Mouse (Mus musculus): ENCODE results near the gene B630019K06Rik. TPM values are rescaled to one million over a fixed set of nuclear protein-coding genes. Genes with fewer than 3 reads are reported as not detected.

The B630019K06Rik gene
- polyA plus RNA-seq, 1 experiment from 2014 or later = 6.9 TPM

GRCm38 (mm10) chrX:8901906-8902472 lies 9.8 kb downstream of the B630019K06Rik start:
- Histone ChIP-seq H3K9me3 (ENCODE audit: control insufficient read depth, low read length) (no peaks in the 10 kb centered on the region), H3K9ac (ENCODE audit: low read length) (no peak overlapping the region), H3K4me2 (ENCODE audit: low read depth) (no peak overlapping the region), H3K27me3 (ENCODE audit: control insufficient read depth, insufficient read depth, low read length) (no peaks in the 10 kb centered on the region), H3K4me1 (ENCODE audit: control insufficient read depth, insufficient read depth, low read length) (no peaks in the 10 kb centered on the region), H3K27ac (ENCODE audit: low read depth, low read length) (no peak overlapping the region), H3K4me3 (ENCODE audit: low read depth, low read length) (no peak overlapping the region), H3K36me3 (ENCODE audit: control insufficient read depth, insufficient read depth, low read length) (no peaks in the 10 kb centered on the region)
- ATAC-seq (ENCODE audit: insufficient read depth, low FRiP score, low TSS enrichment) (no peak), DNase-seq (ENCODE audit: low spot score) (no peak)
- 33% methylated on average over 7 of the region's 7 CpGs for WGBS

GRCm38 (mm10) chrX:8921080-8921479 lies 28.9 kb downstream of the B630019K06Rik start:
- Histone ChIP-seq H3K4me1 (ENCODE audit: control insufficient read depth, insufficient read depth, low read length) (no peaks in the 10 kb centered on the region), H3K9me3 (ENCODE audit: control insufficient read depth, low read length) (no peaks in the 10 kb centered on the region), H3K27ac (ENCODE audit: low read depth, low read length) (no peak overlapping the region), H3K4me3 (ENCODE audit: low read depth, low read length) (no peak overlapping the region), H3K27me3 (ENCODE audit: control insufficient read depth, insufficient read depth, low read length) (no peaks in the 10 kb centered on the region), H3K9ac (ENCODE audit: low read length) (no peak overlapping the region), H3K4me2 (ENCODE audit: low read depth) (no peak overlapping the region), H3K36me3 (ENCODE audit: control insufficient read depth, insufficient read depth, low read length) (no peaks in the 10 kb centered on the region)
- WGBS = 81% methylated on average over 4 of the region's 4 CpGs
- DNase-seq (ENCODE audit: low spot score) (no peak), ATAC-seq (ENCODE audit: insufficient read depth, low FRiP score, low TSS enrichment) (no peak)

- H3K36me3 ChIP-seq (ENCODE audit: control insufficient read depth, insufficient read depth, low read length) = no peaks in the 10 kb centered on the region
- no peak overlapping the region for H3K4me3 ChIP-seq (ENCODE audit: low read depth, low read length)
- 54% methylated on average over 9 of the region's 9 CpGs for WGBS
- ATAC-seq (ENCODE audit: insufficient read depth, low FRiP score, low TSS enrichment) = no peak
- H3K9ac ChIP-seq (ENCODE audit: low read length) = no peak overlapping the region
- no peaks in the 10 kb centered on the region for H3K9me3 ChIP-seq (ENCODE audit: control insufficient read depth, low read length)
- no peak for DNase-seq (ENCODE audit: low spot score)
- no peak overlapping the region for H3K27ac ChIP-seq (ENCODE audit: low read depth, low read length)
- H3K27me3 ChIP-seq (ENCODE audit: control insufficient read depth, insufficient read depth, low read length) = no peaks in the 10 kb centered on the region
- no peak overlapping the region for H3K4me2 ChIP-seq (ENCODE audit: low read depth)
- H3K4me1 ChIP-seq (ENCODE audit: control insufficient read depth, insufficient read depth, low read length) = no peaks in the 10 kb centered on the region
Observed at GRCm38 (mm10) chrX:8921813-8922607, 29.8 kb downstream of the B630019K06Rik start.

- Histone ChIP-seq H3K9me3 (ENCODE audit: control insufficient read depth, low read length) (no peaks in the 10 kb centered on the region), H3K4me2 (ENCODE audit: low read depth) (no peak overlapping the region), H3K4me3 (ENCODE audit: low read depth, low read length) (no peak overlapping the region), H3K4me1 (ENCODE audit: control insufficient read depth, insufficient read depth, low read length) (no peaks in the 10 kb centered on the region), H3K36me3 (ENCODE audit: control insufficient read depth, insufficient read depth, low read length) (no peaks in the 10 kb centered on the region), H3K9ac (ENCODE audit: low read length) (no peak overlapping the region), H3K27me3 (ENCODE audit: control insufficient read depth, insufficient read depth, low read length) (no peaks in the 10 kb centered on the region), H3K27ac (ENCODE audit: low read depth, low read length) (no peak overlapping the region)
- 36% methylated on average over 4 of the region's 4 CpGs for WGBS
- ATAC-seq (ENCODE audit: insufficient read depth, low FRiP score, low TSS enrichment) (no peak), DNase-seq (ENCODE audit: low spot score) (no peak)
Observed at GRCm38 (mm10) chrX:8927308-8927707, 35.1 kb downstream of the B630019K06Rik start.

GRCm38 (mm10) chrX:8944041-8944440 lies 51.9 kb downstream of the B630019K06Rik start:
- H3K9me3 ChIP-seq (ENCODE audit: control insufficient read depth, low read length) = no peaks in the 10 kb centered on the region

More at GRCm38 (mm10) chrX:8944041-8944440, 51.9 kb downstream of the B630019K06Rik start:
- Histone ChIP-seq H3K4me2 (ENCODE audit: low read depth) (no peak overlapping the region), H3K27ac (ENCODE audit: low read depth, low read length) (no peak overlapping the region), H3K36me3 (ENCODE audit: control insufficient read depth, insufficient read depth, low read length) (no peaks in the 10 kb centered on the region), H3K27me3 (ENCODE audit: control insufficient read depth, insufficient read depth, low read length) (no peaks in the 10 kb centered on the region), H3K4me1 (ENCODE audit: control insufficient read depth, insufficient read depth, low read length) (no peaks in the 10 kb centered on the region), H3K4me3 (ENCODE audit: low read depth, low read length) (no peak overlapping the region), H3K9ac (ENCODE audit: low read length) (no peak overlapping the region)
- 82% methylated on average over 8 of the region's 8 CpGs for WGBS
- no peak for ATAC-seq (ENCODE audit: insufficient read depth, low FRiP score, low TSS enrichment)
- DNase-seq (ENCODE audit: low spot score) = no peak

Other genes starting within 250 kb of the B630019K06Rik start
- not detected in 2 replicates for gene Ssxb8, start 201.5 kb upstream of the B630019K06Rik start, polyA plus RNA-seq (2014; fragmentation: Nextera tagmentation; extraction: Ambion mirVana)
- not detected in 2 replicates for gene Ssx9, start 143.9 kb upstream of the B630019K06Rik start, polyA plus RNA-seq (2014; fragmentation: Nextera tagmentation; extraction: Ambion mirVana)
- gene Ssxb5, start 88.7 kb upstream of the B630019K06Rik start, polyA plus RNA-seq (2014; fragmentation: Nextera tagmentation; extraction: Ambion mirVana) = not detected in 2 replicates
- not detected in 2 replicates for gene Gm6592, start 48.4 kb upstream of the B630019K06Rik start, polyA plus RNA-seq (2014; fragmentation: Nextera tagmentation; extraction: Ambion mirVana)
- gene Gm5751, start 18.1 kb upstream of the B630019K06Rik start, polyA plus RNA-seq (2014; fragmentation: Nextera tagmentation; extraction: Ambion mirVana) = not detected in 2 replicates
- gene Fthl17b, start 70.6 kb downstream of the B630019K06Rik start, polyA plus RNA-seq (2014; fragmentation: Nextera tagmentation; extraction: Ambion mirVana) = not detected in 2 replicates
- not detected in 2 replicates for gene Fthl17c, start 84.2 kb downstream of the B630019K06Rik start, polyA plus RNA-seq (2014; fragmentation: Nextera tagmentation; extraction: Ambion mirVana)
- gene Fthl17d, start 94.4 kb downstream of the B630019K06Rik start, polyA plus RNA-seq (2014; fragmentation: Nextera tagmentation; extraction: Ambion mirVana) = not detected in 2 replicates
- gene Fthl17e, start 141.1 kb downstream of the B630019K06Rik start, polyA plus RNA-seq (2014; fragmentation: Nextera tagmentation; extraction: Ambion mirVana) = not detected in 2 replicates
- gene Fthl17f, start 170.6 kb downstream of the B630019K06Rik start, polyA plus RNA-seq (2014; fragmentation: Nextera tagmentation; extraction: Ambion mirVana) = not detected in 2 replicates
- not detected in 2 replicates for gene 4930402K13Rik, start 212.2 kb downstream of the B630019K06Rik start, polyA plus RNA-seq (2014; fragmentation: Nextera tagmentation; extraction: Ambion mirVana)